Mouse (Mus musculus) liver, embryonic 11.5 days (tissue): ENCODE data around the gene Myo5a. TPM values are rescaled to one million over a fixed set of nuclear protein-coding genes. Genes with fewer than 3 reads are reported as not detected.

ENCODE experiments used
- ATAC-seq: fragments of 200-750 bp; cut with Nextera tagmentation; replicated peaks from 2 replicates; pipeline ENCODE4 v1.8.0; 2017; ENCODE audit warnings: moderate number of reproducible peaks, mild to moderate bottlenecking, moderate TSS enrichment, moderate library complexity; ENCODE audit not compliant: low FRiP score
- DNase-seq: peaks from one replicate; pipeline ENCODE4 v3.0.0-alpha.2; 2017; ENCODE audit warnings: low spot score
- H3K27ac ChIP-seq: fragments of 300-500 bp; sonication (generic); 2 replicates; pipeline ENCODE4 v1.5.1; 2014; ENCODE audit warnings: mild to moderate bottlenecking, low read depth, low read length, control low read depth
- H3K27me3 ChIP-seq: fragments of 300-500 bp; sonication (generic); replicated peaks from 2 replicates; pipeline ENCODE4 v1.6.1; 2014; ENCODE audit warnings: low read length, mixed read lengths; ENCODE audit not compliant: control insufficient read depth, insufficient read depth
- H3K36me3 ChIP-seq: fragments of 300-500 bp; sonication (generic); 2 replicates; pipeline ENCODE4 v1.6.1; 2014; ENCODE audit warnings: mild to moderate bottlenecking, low read length, moderate library complexity, mixed read lengths; ENCODE audit not compliant: control insufficient read depth, insufficient read depth
- H3K4me1 ChIP-seq: fragments of 300-500 bp; sonication (generic); replicated peaks from 2 replicates; pipeline ENCODE4 v1.6.1; 2014; ENCODE audit warnings: low read length, mixed read lengths; ENCODE audit not compliant: control insufficient read depth, insufficient read depth
- H3K4me2 ChIP-seq: fragments of 300-500 bp; sonication (generic); 2 replicates; pipeline ENCODE4 v1.6.1; 2014; ENCODE audit warnings: mild to moderate bottlenecking, control low read depth, moderate library complexity
- H3K4me3 ChIP-seq: fragments of 300-500 bp; sonication (generic); 2 replicates; pipeline ENCODE4 v1.5.1; 2014; ENCODE audit warnings: low read depth, low read length, control low read depth
- H3K9ac ChIP-seq: fragments of 300-500 bp; sonication (generic); 2 replicates; pipeline ENCODE4 v1.6.1; 2014; ENCODE audit warnings: low read depth, low read length, control low read depth
- H3K9me3 ChIP-seq: fragments of 300-500 bp; sonication (generic); 2 replicates; pipeline ENCODE4 v1.6.1; 2016; ENCODE audit warnings: low read length, inconsistent platforms, mixed read lengths; ENCODE audit not compliant: control insufficient read depth
- WGBS: fragments of 180-500 bp; shearing (Covaris S2); extraction: QIAGEN DNeasy Blood & Tissue Kit; methylation state at CpG from one replicate; pipeline ENCODE4 v1.1.7; 2014; 5-methylcytosine and 5-hydroxymethylcytosine counted together
- polyA plus RNA-seq: library from polyadenylated mRNA; unstranded; fragments of >200 nt; fragmentation: Nextera tagmentation; extraction: Ambion mirVana; gene quantifications from 2 replicates; pipeline ENCODE4 v1.2.1, GENCODE M21; 2014

Myo5a gene
- polyA plus RNA-seq, 1 experiment from 2014 or later = 7.5 TPM

DNA sequence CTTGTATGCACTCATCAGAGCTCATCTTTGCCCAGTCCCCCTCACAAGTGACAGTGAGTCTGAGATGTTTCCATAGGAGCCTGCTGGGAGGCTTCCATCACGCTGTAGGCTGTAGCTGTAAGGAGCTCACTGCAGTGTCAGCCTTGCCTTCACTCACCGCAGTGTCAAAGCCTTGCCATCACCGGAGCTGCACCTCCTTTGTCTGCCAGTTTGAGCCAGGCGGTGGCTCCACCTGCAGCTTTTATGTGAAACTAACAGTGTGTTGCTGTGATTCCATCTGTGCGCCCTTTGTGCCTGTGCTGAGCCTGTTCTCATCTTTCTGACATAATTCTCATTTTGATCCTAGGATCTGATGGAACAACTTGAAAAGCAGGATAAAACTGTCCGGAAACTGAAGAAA, 126.5 kb downstream of the Myo5a start:
- ATAC-seq = no peak
- whole genome bisulfite sequencing = 70% methylated on average over 6 of the region's 6 CpGs

DNA sequence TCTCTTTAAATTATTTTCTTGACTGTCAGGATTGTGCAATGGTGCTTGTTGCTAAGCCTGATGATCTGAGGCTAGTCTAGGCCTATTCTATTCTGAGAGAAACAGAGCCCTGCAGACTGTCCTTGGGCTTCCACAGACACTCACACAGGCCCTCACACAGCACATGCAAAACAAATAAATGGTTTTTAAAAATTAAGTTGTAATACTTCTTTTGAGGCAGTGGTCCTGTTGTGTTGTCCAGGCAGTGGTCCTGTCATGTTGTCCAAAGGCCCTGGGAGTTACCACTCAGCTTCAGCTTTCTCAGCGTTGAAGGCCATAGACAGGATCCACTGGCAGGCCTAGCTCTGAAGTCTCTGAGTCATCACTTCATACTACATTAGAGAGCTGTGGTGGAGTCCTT, 130.7 kb downstream of the Myo5a start:
- Histone ChIP-seq H3K4me1 (no peaks in the 10 kb centered on the region), H3K27me3 (no peaks in the 10 kb centered on the region), H3K4me2 (no peak overlapping the region), H3K9ac (no peak overlapping the region), H3K4me3 (no peak overlapping the region), H3K27ac (no peak overlapping the region), H3K9me3 (no peaks in the 10 kb centered on the region), H3K36me3 (no peaks in the 10 kb centered on the region)
- no peak for DNase-seq
- no peak for ATAC-seq
- 100% methylated on average over 1 of the region's 1 CpGs for WGBS

More for the DNA sequence above, 126.5 kb downstream of the Myo5a start:
- no peak overlapping the region for H3K4me2 ChIP-seq
- no peaks in the 10 kb centered on the region for H3K4me1 ChIP-seq
- no peak overlapping the region for H3K4me3 ChIP-seq
- H3K9ac ChIP-seq = no peak overlapping the region
- DNase-seq = no peak
- H3K36me3 ChIP-seq = no peaks in the 10 kb centered on the region
- no peaks in the 10 kb centered on the region for H3K27me3 ChIP-seq
- H3K27ac ChIP-seq = no peak overlapping the region
- H3K9me3 ChIP-seq = no peaks in the 10 kb centered on the region

DNA sequence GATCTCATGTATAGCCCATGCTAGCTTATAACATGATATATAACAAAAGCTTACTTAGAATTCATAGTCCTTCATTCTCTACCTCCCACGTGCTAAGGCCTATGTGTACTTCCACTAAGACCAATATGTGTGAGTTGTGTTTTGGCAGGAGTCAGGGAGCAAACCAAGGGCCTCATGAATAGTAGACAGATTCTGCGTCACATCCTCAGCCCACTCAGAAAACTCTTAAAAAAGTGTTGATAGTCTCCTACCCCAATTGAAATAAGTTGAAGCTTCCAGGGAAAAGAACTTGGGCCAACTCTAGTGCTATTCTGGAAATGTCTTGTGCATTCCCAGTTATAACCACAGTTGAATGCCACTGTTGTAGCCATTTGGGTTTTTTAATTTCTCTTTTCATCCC, 131.2 kb downstream of the Myo5a start:
- no peak overlapping the region for H3K27ac ChIP-seq
- DNase-seq (no peak), ATAC-seq (no peak)
- H3K4me3 ChIP-seq = no peak overlapping the region
- H3K36me3 ChIP-seq = no peaks in the 10 kb centered on the region
- H3K4me2 ChIP-seq = no peak overlapping the region
- H3K4me1 ChIP-seq = no peaks in the 10 kb centered on the region
- 82% methylated on average over 2 of the region's 2 CpGs for WGBS
- no peak overlapping the region for H3K9ac ChIP-seq
- H3K9me3 ChIP-seq = no peaks in the 10 kb centered on the region
- H3K27me3 ChIP-seq = no peaks in the 10 kb centered on the region

DNA sequence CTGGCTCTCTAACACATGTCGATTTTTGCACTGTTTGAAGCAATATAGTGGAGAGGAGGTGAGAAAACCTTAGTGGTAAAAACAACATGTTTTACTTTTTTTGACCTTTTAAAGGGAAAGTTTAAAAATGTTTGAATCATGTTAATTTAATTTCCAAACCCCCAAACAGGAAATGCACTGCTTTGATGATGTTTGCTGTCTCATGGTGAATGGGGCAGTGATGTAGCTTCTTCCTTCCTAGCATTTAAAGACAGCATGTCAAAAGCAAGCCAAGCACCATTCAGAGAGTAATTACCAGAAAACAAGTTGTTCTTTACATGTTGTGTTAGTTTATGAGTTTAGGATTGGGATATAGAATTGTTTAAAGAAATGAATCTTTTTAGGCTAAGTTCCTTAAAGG, 138.4 kb downstream of the Myo5a start:
- H3K36me3 ChIP-seq = no peaks in the 10 kb centered on the region
- H3K4me2 ChIP-seq = no peak overlapping the region
- H3K27me3 ChIP-seq = no peaks in the 10 kb centered on the region
- H3K9ac ChIP-seq = no peak overlapping the region
- WGBS = 72% methylated on average over 1 of the region's 1 CpGs
- H3K4me3 ChIP-seq = no peak overlapping the region
- no peak overlapping the region for H3K27ac ChIP-seq
- no peaks in the 10 kb centered on the region for H3K4me1 ChIP-seq
- ATAC-seq = no peak
- no peak for DNase-seq
- no peaks in the 10 kb centered on the region for H3K9me3 ChIP-seq

DNA sequence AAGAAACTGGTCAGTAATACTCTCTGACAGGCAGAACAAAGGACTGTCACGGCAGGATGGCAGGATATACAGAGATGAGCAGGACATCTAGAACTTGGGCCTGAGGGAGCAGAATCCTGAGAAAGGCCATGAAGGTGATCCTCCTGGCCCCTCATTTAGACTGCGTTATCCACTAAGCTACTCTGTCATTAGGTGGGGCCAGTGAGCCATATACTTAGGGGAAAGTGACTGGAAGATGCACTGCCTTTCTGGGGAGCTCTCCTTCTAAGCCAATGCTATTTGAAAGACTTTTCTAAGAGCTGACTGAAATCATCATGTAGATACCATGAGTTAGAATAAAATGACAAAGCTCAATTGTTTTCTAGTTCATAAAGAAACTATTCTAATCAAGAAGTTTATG, 139.5 kb downstream of the Myo5a start:
- Histone ChIP-seq H3K9ac (no peak overlapping the region), H3K36me3 (no peaks in the 10 kb centered on the region), H3K27me3 (no peaks in the 10 kb centered on the region), H3K4me2 (no peak overlapping the region), H3K27ac (no peak overlapping the region), H3K9me3 (no peaks in the 10 kb centered on the region), H3K4me3 (no peak overlapping the region), H3K4me1 (no peaks in the 10 kb centered on the region)
- DNase-seq (no peak), ATAC-seq (no peak)
- 78% methylated on average over 2 of the region's 2 CpGs for WGBS

DNA sequence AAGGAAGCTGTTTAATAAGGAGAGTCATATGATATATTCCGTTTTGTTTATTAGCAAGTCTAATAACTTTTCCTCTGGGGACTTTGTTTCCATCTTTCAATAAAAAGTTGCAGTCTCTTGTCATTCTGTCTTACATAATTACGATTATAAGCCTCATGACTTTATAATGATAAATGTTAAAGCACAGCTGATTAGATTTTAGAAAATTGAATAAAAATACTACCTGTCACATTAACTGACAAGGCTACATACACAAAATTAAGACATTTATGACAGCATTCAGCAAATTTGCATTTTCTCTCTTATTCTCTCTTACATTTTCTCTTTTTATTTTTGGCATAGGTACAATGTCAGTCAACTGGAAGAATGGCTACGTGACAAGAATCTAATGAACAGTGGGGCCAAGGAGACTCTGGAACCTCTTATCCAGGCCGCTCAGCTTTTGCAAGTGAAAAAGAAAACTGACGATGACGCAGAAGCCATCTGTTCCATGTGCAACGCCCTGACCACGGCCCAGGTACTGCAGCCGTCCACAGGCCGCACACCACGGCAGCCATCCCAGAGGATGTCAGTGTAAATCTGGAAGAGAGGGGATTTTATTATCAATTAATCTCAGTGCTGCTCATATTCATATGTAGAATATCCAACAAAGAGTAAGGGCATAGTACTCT, 144.1 kb downstream of the Myo5a start:
- H3K9ac ChIP-seq = no peak overlapping the region
- H3K27ac ChIP-seq = no peak overlapping the region
- DNase-seq (no peak), ATAC-seq (no peak)
- H3K27me3 ChIP-seq = no peaks in the 10 kb centered on the region
- H3K4me1 ChIP-seq = no peaks in the 10 kb centered on the region
- H3K4me2 ChIP-seq = no peak overlapping the region
- WGBS = 91% methylated on average over 11 of the region's 11 CpGs
- H3K36me3 ChIP-seq = no peaks in the 10 kb centered on the region
- H3K9me3 ChIP-seq = no peaks in the 10 kb centered on the region
- no peak overlapping the region for H3K4me3 ChIP-seq

DNA sequence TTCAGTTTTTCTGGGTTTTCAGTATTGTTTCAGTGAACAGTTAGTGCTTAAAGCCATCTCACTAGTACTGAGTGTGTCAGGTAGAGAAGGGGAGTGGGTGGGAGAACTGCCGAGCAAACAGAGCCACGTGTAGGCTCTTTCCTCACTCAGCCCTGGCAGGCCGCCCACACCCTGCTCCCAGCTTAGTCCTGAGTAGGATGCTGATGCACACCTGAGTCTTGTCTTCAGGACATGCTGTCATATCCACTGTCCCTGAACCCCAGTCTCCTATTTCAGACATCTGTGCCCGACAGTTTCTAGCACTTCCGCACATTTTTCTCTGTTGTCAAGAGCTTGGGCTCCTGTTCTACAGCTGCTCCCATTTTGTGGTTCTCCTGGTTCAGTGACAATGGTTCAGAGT, 149.1 kb downstream of the Myo5a start:
- Histone ChIP-seq H3K4me2 (no peak overlapping the region), H3K9me3 (no peaks in the 10 kb centered on the region), H3K4me1 (no peaks in the 10 kb centered on the region), H3K27ac (no peak overlapping the region), H3K9ac (no peak overlapping the region), H3K4me3 (no peak overlapping the region), H3K27me3 (no peaks in the 10 kb centered on the region), H3K36me3 (no peaks in the 10 kb centered on the region)
- 83% methylated on average over 5 of the region's 5 CpGs for WGBS
- no peak for ATAC-seq
- no peak for DNase-seq

DNA sequence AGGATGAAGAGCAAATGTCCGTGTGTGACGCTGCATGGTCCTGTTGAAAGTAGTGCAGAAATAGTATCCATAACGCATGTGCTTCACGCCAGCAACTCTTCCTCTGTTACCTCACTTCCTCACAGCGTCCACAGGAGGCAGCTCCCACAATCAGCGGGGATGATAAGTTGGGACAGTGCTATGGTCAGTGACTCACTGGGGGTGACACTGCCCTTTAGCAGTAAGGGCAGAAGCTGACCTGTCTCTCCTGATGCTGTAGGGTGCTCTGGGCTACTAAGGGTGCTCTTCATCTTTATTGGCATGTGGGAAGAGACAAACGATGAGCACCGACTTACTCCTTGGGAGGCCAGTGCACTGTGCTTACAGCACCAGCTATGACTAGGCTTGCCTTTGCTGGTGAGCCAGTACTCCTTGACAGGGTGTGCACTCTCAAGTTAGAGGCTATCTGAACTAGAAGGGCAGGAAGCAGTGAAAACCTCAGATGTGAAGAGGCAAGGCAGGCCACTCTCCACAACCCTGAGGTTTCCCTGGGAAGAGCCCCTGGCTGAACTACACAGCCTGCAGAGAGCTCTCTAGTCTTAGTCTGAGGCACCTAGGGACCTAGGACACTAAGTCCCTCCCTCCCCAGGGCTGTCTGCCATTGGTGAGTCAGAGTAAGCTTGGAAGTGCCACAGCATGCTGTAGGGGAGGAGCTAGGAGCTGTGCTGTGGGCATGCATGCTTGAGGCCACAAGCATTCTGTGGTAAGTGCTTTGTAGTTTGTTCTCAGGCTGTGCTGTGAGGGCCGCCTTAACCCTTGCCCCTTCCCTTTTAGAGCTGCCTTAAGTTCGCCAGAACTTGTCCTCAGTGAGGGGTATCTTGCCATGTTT, 150.8 kb downstream of the Myo5a start:
- Histone ChIP-seq H3K36me3 (no peaks in the 10 kb centered on the region), H3K9ac (no peak overlapping the region), H3K27ac (no peak overlapping the region), H3K4me2 (no peak overlapping the region), H3K4me1 (no peaks in the 10 kb centered on the region), H3K4me3 (no peak overlapping the region), H3K27me3 (no peaks in the 10 kb centered on the region), H3K9me3 (no peaks in the 10 kb centered on the region)
- DNase-seq = no peak
- peak; percentile 83 for ATAC-seq
- WGBS = 50% methylated on average over 10 of the region's 10 CpGs
